17 mouse cellular contexts compared by ENCODE assay signal in genomic region chr11:106982351-106982750, GRCm38 (mm10). TPM values are rescaled to one million over a fixed set of nuclear protein-coding genes. Genes with fewer than 3 reads are reported as not detected.
DNase-seq lines count a peak whose midpoint lies in the region; ATAC-seq and TF ChIP-seq lines count a peak whose summit lies in the region.
"Had no signal": no experiment of that assay in that cellular context is flagged by ENCODE, and none has a peak within 500 bp of the region (broad histone marks: within the 10 kb centered on the region; RNA-seq: fewer than 3 reads in every experiment).

No protein-coding gene starts in this region.

- no peak for TF ChIP-seq CTCF in liver, postnatal 0 days (IDR thresholded peaks at IDR 0.05; ENCODE audit: low read depth)

- H3K27me3 ChIP-seq in heart, embryonic 13.5 days (replicated peaks): no peaks in the 10 kb centered on the region
- H3K27me3 ChIP-seq in liver, postnatal 0 days (ENCODE audit: insufficient read depth, low read length): no peaks in the 10 kb centered on the region
- no peaks in the 10 kb centered on the region for H3K27me3 ChIP-seq in liver, embryonic 12.5 days (replicated peaks)
- no peaks in the 10 kb centered on the region for H3K27me3 ChIP-seq in splenic B cell, adult 2 months (ENCODE audit: control insufficient read depth, insufficient read depth, low read length, poor library complexity, severe bottlenecking)
- no peaks in the 10 kb centered on the region for H3K27me3 ChIP-seq in midbrain, embryonic 16.5 days (ENCODE audit: control insufficient read depth, insufficient read depth, low read depth, low read length)
- H3K27me3 ChIP-seq: limb, embryonic 15.5 days; neural tube, embryonic 13.5 days had no signal

- H3K4me3 ChIP-seq in heart, embryonic 13.5 days: no peak overlapping the region
- no peak overlapping the region for H3K4me3 ChIP-seq in liver, postnatal 0 days (ENCODE audit: low read depth, low read length)
- no peak overlapping the region for H3K4me3 ChIP-seq in liver, embryonic 12.5 days
- no peak overlapping the region for H3K4me3 ChIP-seq in midbrain, embryonic 16.5 days (ENCODE audit: low read depth, low read length)
- H3K4me3 ChIP-seq: erythroblast, embryonic 14.5 days; limb, embryonic 15.5 days; neural tube, embryonic 13.5 days had no signal

- no peak for ATAC-seq in heart, embryonic 13.5 days (ENCODE audit: extremely low read depth, insufficient number of reproducible peaks, low FRiP score, low TSS enrichment)
- no peak for ATAC-seq in liver, postnatal 0 days
- no peak for ATAC-seq in liver, embryonic 12.5 days
- no peak for ATAC-seq in midbrain, embryonic 16.5 days
- ATAC-seq: forebrain, embryonic 16.5 days had no signal

- WGBS in heart, embryonic 13.5 days: 31% methylated on average over 5 of the region's 5 CpGs
- WGBS in liver, postnatal 0 days (ENCODE audit: insufficient replicate concordance): 21% methylated on average over 5 of the region's 5 CpGs
- 32% methylated on average over 5 of the region's 5 CpGs for WGBS in liver, embryonic 12.5 days (ENCODE audit: insufficient replicate concordance)
- 65% methylated on average over 5 of the region's 5 CpGs for WGBS in midbrain, embryonic 16.5 days

- no peaks in the 10 kb centered on the region for H3K9me3 ChIP-seq in heart, embryonic 13.5 days
- no peaks in the 10 kb centered on the region for H3K9me3 ChIP-seq in liver, postnatal 0 days (ENCODE audit: low read length)
- no peaks in the 10 kb centered on the region for H3K9me3 ChIP-seq in liver, embryonic 12.5 days (replicated peaks)
- H3K9me3 ChIP-seq in midbrain, embryonic 16.5 days (replicated peaks; ENCODE audit: control insufficient read depth, low read length, poor library complexity, severe bottlenecking): no peaks in the 10 kb centered on the region
- H3K9me3 ChIP-seq: limb, embryonic 15.5 days; neural tube, embryonic 13.5 days had no signal

- H3K36me3 ChIP-seq in heart, embryonic 13.5 days: peaks cover 11% of the 10 kb centered on the region
- H3K36me3 ChIP-seq in liver, postnatal 0 days (replicated peaks; ENCODE audit: insufficient read depth, low read length): peaks cover 12% of the 10 kb centered on the region
- peaks cover 29% of the 10 kb centered on the region for H3K36me3 ChIP-seq in liver, embryonic 12.5 days
- no peaks in the 10 kb centered on the region; the same call in 1 of the 2 replicates for H3K36me3 ChIP-seq in splenic B cell, adult 2 months (ENCODE audit: control insufficient read depth, insufficient read depth, low read length, poor library complexity, severe bottlenecking)
- no peaks in the 10 kb centered on the region for H3K36me3 ChIP-seq in midbrain, embryonic 16.5 days (ENCODE audit: control insufficient read depth, insufficient read depth, low read length)

- TF ChIP-seq EP300 in liver, postnatal 0 days (IDR thresholded peaks at IDR 0.05; ENCODE audit: low read depth): no peak

- no peak for DNase-seq in heart, adult 18-20 months
- DNase-seq in liver, postnatal 0 days: no peak
- peak; percentile 47 for DNase-seq in NIH3T3 (ENCODE audit: low read depth)
- DNase-seq in splenic B cell, adult 2 months (ENCODE audit: low read depth, low spot score): peak; percentile 18
- no peak for DNase-seq in urinary bladder, postnatal 25 days (ENCODE audit: low spot score)
- DNase-seq: cerebellum, adult 11-12 months; lung, postnatal 4 days; spleen, adult 18-20 months had no signal

- H3K27ac ChIP-seq in heart, embryonic 13.5 days (replicated peaks): 0 out of 2 replicates have a peak overlapping the region, but pooled peaks have one; percentile 25
- H3K27ac ChIP-seq in liver, postnatal 0 days (ENCODE audit: low read depth): 0 out of 2 replicates have a peak overlapping the region, but pooled peaks have one; percentile 8
- no peak overlapping the region; the same call in 1 of the 2 replicates for H3K27ac ChIP-seq in liver, embryonic 12.5 days
- H3K27ac ChIP-seq in midbrain, embryonic 16.5 days (ENCODE audit: low read length): no peak overlapping the region
- H3K27ac ChIP-seq: hindbrain, embryonic 14.5 days; limb, embryonic 15.5 days; neural tube, embryonic 13.5 days had no signal

- H3K4me1 ChIP-seq in heart, embryonic 13.5 days: peaks cover 17% of the 10 kb centered on the region
- H3K4me1 ChIP-seq in liver, postnatal 0 days (ENCODE audit: insufficient read depth): 0 out of 2 replicates have a peak, but pooled peaks cover 2% of the 10 kb centered on the region
- H3K4me1 ChIP-seq in liver, embryonic 12.5 days: peaks cover 8% of the 10 kb centered on the region
- H3K4me1 ChIP-seq in midbrain, embryonic 16.5 days (ENCODE audit: control insufficient read depth, insufficient read depth, low read length): no peaks in the 10 kb centered on the region
- H3K4me1 ChIP-seq: limb, embryonic 15.5 days; neural tube, embryonic 13.5 days had no signal

- H3K4me2 ChIP-seq in heart, embryonic 13.5 days: no peak overlapping the region
- H3K4me2 ChIP-seq in liver, postnatal 0 days (ENCODE audit: low read depth, low read length): no peak overlapping the region
- H3K4me2 ChIP-seq in liver, embryonic 12.5 days: no peak overlapping the region
- H3K4me2 ChIP-seq in midbrain, embryonic 16.5 days (ENCODE audit: low read length): no peak overlapping the region
- H3K4me2 ChIP-seq: heart, embryonic 11.5 days; hindbrain, embryonic 14.5 days; limb, embryonic 15.5 days; neural tube, embryonic 13.5 days had no signal

- no peak overlapping the region for H3K9ac ChIP-seq in heart, embryonic 13.5 days
- H3K9ac ChIP-seq in liver, postnatal 0 days (replicated peaks): no peak overlapping the region
- no peak overlapping the region for H3K9ac ChIP-seq in liver, embryonic 12.5 days
- no peak overlapping the region for H3K9ac ChIP-seq in midbrain, embryonic 16.5 days (ENCODE audit: low read depth, low read length)
- H3K9ac ChIP-seq: hindbrain, embryonic 14.5 days; limb, embryonic 15.5 days; neural tube, embryonic 13.5 days had no signal

RNA-seq across cellular contexts. Expression of gene Kpna2, which starts 17.0 kb away (rescaled TPM):
- 281 and 299 TPM in 2 replicates for polyA plus RNA-seq in heart, embryonic 13.5 days (2015; fragmentation: Nextera tagmentation; extraction: Ambion mirVana)
- 10 to 100 TPM; 70.1 to 72.1 TPM for total RNA-seq in heart, adult 18-20 months (2021)
- 115 and 128 TPM in 2 replicates for polyA plus RNA-seq in liver, postnatal 0 days (2015; fragmentation: Nextera tagmentation; extraction: Ambion mirVana)
- 360 and 381 TPM in 2 replicates for polyA plus RNA-seq in liver, embryonic 12.5 days (2016; fragmentation: Nextera tagmentation; extraction: Ambion mirVana)
- 137 and 153 TPM in 2 replicates for polyA plus RNA-seq in midbrain, embryonic 16.5 days (2015; fragmentation: Nextera tagmentation; extraction: Ambion mirVana)

RNA-seq across cellular contexts. Expression of gene 1810010H24Rik, which starts 43.1 kb away (rescaled TPM):
- polyA plus RNA-seq in heart, embryonic 13.5 days (2015; fragmentation: Nextera tagmentation; extraction: Ambion mirVana): 1.9 and 2.0 TPM in 2 replicates
- 1 to 10 TPM; 1.4 to 3.7 TPM for total RNA-seq in heart, adult 18-20 months (2021)
- polyA plus RNA-seq in liver, postnatal 0 days (2015; fragmentation: Nextera tagmentation; extraction: Ambion mirVana): 7.3 and 10.3 TPM in 2 replicates
- 1.5 and 2.0 TPM in 2 replicates for polyA plus RNA-seq in liver, embryonic 12.5 days (2016; fragmentation: Nextera tagmentation; extraction: Ambion mirVana)
- 5.8 and 6.8 TPM in 2 replicates for polyA plus RNA-seq in midbrain, embryonic 16.5 days (2015; fragmentation: Nextera tagmentation; extraction: Ambion mirVana)
- polyA plus RNA-seq: erythroblast, embryonic 14.5 days had no signal

Comparison
In these comparisons a context has a peak if more than half of its experiments do, and no peak if none do; other contexts are left out.
1. H3K27ac ChIP-seq: peak in heart, embryonic 13.5 days (single experiment) and liver, postnatal 0 days (single experiment); none in liver, embryonic 12.5 days (single experiment) and midbrain, embryonic 16.5 days (single experiment).
2. DNase-seq: peak in NIH3T3 (single experiment) and splenic B cell, adult 2 months (single experiment); none in heart, adult 18-20 months (0 of 2), liver, postnatal 0 days (single experiment) and urinary bladder, postnatal 25 days (single experiment).